Mouse (Mus musculus): ENCODE measurements around the gene Gatad2a.
"Not testable (repeated sequence)": the region's sequence is repeated elsewhere in the genome, so short reads cannot be mapped to it uniquely, and the experiment has no call there.

The Gatad2a gene

GRCm38 (mm10) chr8:69995776-69996588 is at the start of gene Gatad2a:
Gene Gatad2a (minus strand): TSS chr8:69996384.
- in situ Hi-C loops (cut with MboI; ENCODE audit: low pct_unique_long_range_greater_than_20kb in 1 of 2, low sequenced_read_pairs in 2 of 2, unreplicated experiment in 1 of 2) = loop anchor here in 1 of 2 experiments (5.0 kb wide), 1 partner anchor 79 kb away; no protein-coding TSS in a partner anchor

DNA sequence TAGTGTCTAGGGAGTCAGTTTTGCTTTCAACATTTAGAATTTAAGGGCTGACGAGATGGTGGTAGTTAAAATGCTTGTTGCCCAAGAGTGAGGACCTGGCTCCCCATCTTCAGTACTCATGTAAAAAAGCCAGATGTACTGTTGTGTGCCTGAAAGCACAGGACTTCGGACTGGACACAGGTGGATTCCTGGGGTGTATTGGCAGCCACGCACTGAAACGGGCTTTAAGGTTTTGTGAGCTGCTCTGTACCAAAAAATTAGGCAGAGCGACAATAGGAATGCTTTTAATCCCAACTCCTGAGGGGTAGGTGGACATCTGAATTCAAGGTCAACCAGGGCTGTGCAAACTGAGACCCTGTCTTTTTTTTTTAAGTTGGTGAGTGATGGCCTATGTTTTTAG is 47.8 kb upstream of the Gatad2a start:
- in situ Hi-C loops (cut with MboI; ENCODE audit: low pct_unique_long_range_greater_than_20kb in 1 of 2, low sequenced_read_pairs in 2 of 2, unreplicated experiment in 1 of 2) = no loop called here

- in situ Hi-C loops (cut with MboI; ENCODE audit: low pct_unique_long_range_greater_than_20kb in 1 of 2, low sequenced_read_pairs in 2 of 2, unreplicated experiment in 1 of 2) = no loop called here
These were observed 46.6 kb upstream of the Gatad2a start, which contains the start of the genes Mau2 and Sugp1 for GRCm38 (mm10) chr8:70042583-70043455. Gene Mau2 (minus strand): TSS chr8:70042734. Gene Sugp1 (plus strand): TSS chr8:70042813.

- in situ Hi-C loops (cut with MboI; ENCODE audit: low pct_unique_long_range_greater_than_20kb in 1 of 2, low sequenced_read_pairs in 2 of 2, unreplicated experiment in 1 of 2) = no loop called here
These were observed 45.8 kb upstream of the Gatad2a start for GRCm38 (mm10) chr8:70041885-70042546.

GRCm38 (mm10) chr8:70037994-70038393 is 41.8 kb upstream of the Gatad2a start:
- in situ Hi-C loops (cut with MboI; ENCODE audit: low pct_unique_long_range_greater_than_20kb in 1 of 2, low sequenced_read_pairs in 2 of 2, unreplicated experiment in 1 of 2) = no loop called here

- in situ Hi-C loops (cut with MboI; ENCODE audit: low pct_unique_long_range_greater_than_20kb in 1 of 2, low sequenced_read_pairs in 2 of 2, unreplicated experiment in 1 of 2) = no loop called here
These were observed 34.1 kb upstream of the Gatad2a start for GRCm38 (mm10) chr8:70030255-70030654.

DNA sequence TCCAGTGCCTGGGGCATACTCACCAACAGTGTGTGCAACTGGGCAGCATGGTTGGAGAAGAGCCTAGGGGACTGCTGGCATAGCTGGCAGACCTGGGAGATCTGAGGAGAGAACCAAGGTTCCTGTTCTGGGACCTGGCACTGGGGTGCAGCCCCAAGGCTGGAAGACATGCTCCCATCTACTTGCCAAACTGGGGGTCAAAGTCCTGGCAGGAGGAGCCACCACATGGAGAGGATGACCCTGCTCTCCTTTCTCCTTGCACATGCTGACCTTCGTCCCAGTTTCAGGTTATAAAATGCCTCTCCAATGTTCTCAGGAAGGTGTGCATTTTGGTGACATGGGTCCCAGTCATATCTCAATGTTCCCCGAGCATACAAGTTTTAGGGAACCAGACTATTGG is 30.0 kb upstream of the Gatad2a start:
- in situ Hi-C loops (cut with MboI; ENCODE audit: low pct_unique_long_range_greater_than_20kb in 1 of 2, low sequenced_read_pairs in 2 of 2, unreplicated experiment in 1 of 2) = no loop called here

GRCm38 (mm10) chr8:70023596-70023995 is 27.4 kb upstream of the Gatad2a start:
- in situ Hi-C loops (cut with MboI; ENCODE audit: low pct_unique_long_range_greater_than_20kb in 1 of 2, low sequenced_read_pairs in 2 of 2, unreplicated experiment in 1 of 2) = no loop called here

DNA sequence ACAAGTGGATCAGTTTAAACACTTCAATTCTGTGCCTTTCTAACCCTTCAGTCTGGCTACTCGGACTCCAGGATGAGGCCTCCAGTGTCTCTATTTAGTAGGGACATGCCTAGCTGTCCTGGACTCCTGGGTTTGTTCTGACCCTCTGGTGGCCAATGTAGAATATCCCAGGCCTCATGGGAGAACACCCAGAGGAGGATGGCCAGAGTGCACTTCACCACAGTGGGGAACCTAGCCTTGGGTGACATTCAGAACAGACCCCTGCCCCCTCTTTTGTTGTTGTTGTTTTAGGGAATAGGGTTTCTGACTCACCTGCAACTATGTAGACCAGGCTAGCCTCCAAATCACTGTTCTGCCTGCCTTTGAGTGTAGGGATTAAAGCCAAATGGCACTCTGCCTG is 18.8 kb upstream of the Gatad2a start:
- in situ Hi-C loops (cut with MboI; ENCODE audit: low pct_unique_long_range_greater_than_20kb in 1 of 2, low sequenced_read_pairs in 2 of 2, unreplicated experiment in 1 of 2) = no loop called here

GRCm38 (mm10) chr8:70012763-70013162 is 16.6 kb upstream of the Gatad2a start:
- in situ Hi-C loops (cut with MboI; ENCODE audit: low pct_unique_long_range_greater_than_20kb in 1 of 2, low sequenced_read_pairs in 2 of 2, unreplicated experiment in 1 of 2) = no loop called here

DNA sequence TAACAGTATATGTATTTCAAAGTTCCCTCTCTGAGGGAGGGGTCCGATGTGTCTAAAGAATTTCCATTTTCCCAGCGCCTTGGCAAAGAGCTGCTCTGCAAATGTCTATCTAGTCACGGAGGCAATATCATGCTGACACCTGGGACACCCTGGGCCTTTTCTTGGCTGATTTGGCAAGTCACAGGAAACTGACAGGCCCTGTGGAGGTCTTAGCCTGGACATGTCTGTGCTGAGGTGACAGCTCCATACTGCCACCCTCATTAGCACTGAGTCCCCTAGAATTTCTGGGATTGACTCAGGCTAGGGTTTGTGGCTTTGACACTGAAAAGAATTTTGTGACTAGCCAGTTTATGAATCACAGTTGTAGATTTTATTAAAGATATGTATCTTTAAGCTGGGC is 16.2 kb upstream of the Gatad2a start:
- in situ Hi-C loops (cut with MboI; ENCODE audit: low pct_unique_long_range_greater_than_20kb in 1 of 2, low sequenced_read_pairs in 2 of 2, unreplicated experiment in 1 of 2) = no loop called here

DNA sequence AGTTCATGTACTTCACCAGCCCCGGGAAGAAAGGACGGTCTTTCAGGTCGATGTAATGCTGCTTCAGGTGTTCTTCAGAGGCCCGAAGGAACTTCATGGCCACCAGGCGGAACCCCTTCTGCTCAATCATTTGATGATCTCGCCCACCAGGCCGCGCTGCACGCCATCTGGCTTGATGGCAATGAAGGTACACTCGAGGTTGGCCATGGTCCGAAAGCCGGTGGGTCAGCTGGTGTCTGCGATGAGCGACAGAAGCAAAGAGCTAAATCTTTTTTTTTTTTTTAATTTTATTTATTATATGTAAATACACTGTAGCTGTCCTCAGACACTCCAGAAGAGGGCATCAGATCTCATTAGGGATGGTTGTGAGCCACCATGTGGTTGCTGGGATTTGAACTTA is 14.6 kb upstream of the Gatad2a start:
- in situ Hi-C loops (cut with MboI; ENCODE audit: low pct_unique_long_range_greater_than_20kb in 1 of 2, low sequenced_read_pairs in 2 of 2, unreplicated experiment in 1 of 2) = not testable (repeated sequence)

- in situ Hi-C loops (cut with MboI; ENCODE audit: low pct_unique_long_range_greater_than_20kb in 1 of 2, low sequenced_read_pairs in 2 of 2, unreplicated experiment in 1 of 2) = no loop called here
These were observed 9.0 kb upstream of the Gatad2a start for GRCm38 (mm10) chr8:70005178-70005577.

DNA sequence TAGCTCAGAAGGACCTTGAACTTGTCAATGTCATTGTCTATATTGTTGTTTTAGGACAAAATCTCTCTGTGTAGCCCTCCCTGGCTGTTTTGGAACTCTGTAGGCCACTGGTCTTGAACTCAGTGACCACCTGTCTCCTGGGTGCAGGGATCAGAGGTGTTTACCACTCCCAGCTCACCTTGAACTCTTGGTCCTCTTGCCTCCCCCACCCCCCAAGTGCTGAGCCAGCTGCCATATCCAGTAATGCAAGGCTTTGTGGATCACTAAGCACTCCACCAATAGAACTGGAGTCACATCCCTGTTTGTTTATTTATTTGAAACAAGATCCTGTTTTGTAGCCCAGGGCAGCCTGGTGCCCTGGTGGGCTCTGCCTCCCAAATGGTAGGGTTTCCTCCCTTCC is 8.2 kb upstream of the Gatad2a start:
- in situ Hi-C loops (cut with MboI; ENCODE audit: low pct_unique_long_range_greater_than_20kb in 1 of 2, low sequenced_read_pairs in 2 of 2, unreplicated experiment in 1 of 2) = no loop called here

GRCm38 (mm10) chr8:70003204-70003657 is 7.0 kb upstream of the Gatad2a start:
- in situ Hi-C loops (cut with MboI; ENCODE audit: low pct_unique_long_range_greater_than_20kb in 1 of 2, low sequenced_read_pairs in 2 of 2, unreplicated experiment in 1 of 2) = no loop called here

DNA sequence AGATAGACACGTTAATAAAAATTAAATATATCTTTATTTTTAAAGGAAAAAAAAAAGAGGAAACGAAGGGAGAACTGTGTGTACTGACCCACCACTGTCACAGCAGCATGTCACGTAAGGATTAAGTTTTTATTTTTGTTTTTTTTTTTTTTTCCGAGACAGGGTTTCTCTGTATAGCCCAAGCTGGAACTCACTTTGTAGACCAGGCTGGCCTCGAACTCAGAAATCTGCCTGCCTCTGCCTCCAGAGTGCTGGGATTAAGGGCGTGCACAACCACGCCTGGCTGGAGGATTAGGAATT is 5.7 kb upstream of the Gatad2a start:
- in situ Hi-C loops (cut with MboI; ENCODE audit: low pct_unique_long_range_greater_than_20kb in 1 of 2, low sequenced_read_pairs in 2 of 2, unreplicated experiment in 1 of 2) = not testable (repeated sequence)

DNA sequence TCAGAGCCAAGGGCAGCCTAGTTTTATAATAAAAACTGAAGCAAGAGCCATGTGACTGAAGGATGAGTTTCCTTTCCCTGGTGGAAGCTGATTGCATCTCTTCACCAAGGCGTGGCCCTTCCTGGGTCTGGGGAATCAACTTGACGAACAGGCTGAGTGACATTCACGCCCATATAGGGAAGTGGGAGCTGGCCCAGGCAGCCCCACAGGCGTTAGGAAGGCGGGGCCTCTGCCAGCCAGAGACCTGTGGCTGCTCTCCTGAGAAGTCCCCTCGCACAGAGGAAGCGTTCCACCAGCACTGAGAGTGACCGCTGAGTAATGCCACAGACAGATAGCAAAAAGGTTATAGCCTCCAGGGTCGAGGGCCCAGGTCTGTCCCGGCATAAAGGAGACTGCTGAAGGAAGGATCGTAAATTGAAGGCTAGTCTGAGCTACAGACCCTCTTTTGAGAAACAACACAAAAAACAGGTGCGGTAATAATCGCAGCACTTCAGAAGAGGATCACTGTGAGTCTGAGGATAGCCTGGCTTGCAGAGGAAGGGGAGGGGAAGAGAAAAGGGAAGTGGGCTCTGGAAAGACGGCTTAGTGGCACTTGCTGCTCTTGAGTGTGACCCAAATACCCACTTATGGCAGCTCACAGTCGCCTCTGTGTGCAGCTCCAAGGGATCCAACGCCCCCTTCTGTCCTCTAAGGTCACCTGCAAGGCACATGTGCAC is 5.2 kb upstream of the Gatad2a start:
- in situ Hi-C loops (cut with MboI; ENCODE audit: low pct_unique_long_range_greater_than_20kb in 1 of 2, low sequenced_read_pairs in 2 of 2, unreplicated experiment in 1 of 2) = no loop called here

- in situ Hi-C loops (cut with MboI; ENCODE audit: low pct_unique_long_range_greater_than_20kb in 1 of 2, low sequenced_read_pairs in 2 of 2, unreplicated experiment in 1 of 2) = no loop called here
These were observed 4.0 kb upstream of the Gatad2a start for GRCm38 (mm10) chr8:70000226-70000625.

All from mouse embryonic stem cell (cell line).